Mouse (Mus musculus): ENCODE measurements at regions not wholly inside any gene's neighbourhood (a gene's known extent, or its start where the extent isn't known, plus 50 kb on each side); places are given as distances from the start of the nearest gene placed in this dataset.
A peak's percentile ranks its signal among the peaks of the same experiment; 100 is the strongest.
"Not testable (repeated sequence)": the region's sequence is repeated elsewhere in the genome, so short reads cannot be mapped to it uniquely, and the experiment has no call there.

GRCm38 (mm10) chr15:96031085-96031780, 240.6 kb downstream of the Ano6 start:
- no peak for DNase-seq (ENCODE audit: extremely low read depth, low read depth)

GRCm38 (mm10) chr15:96035273-96035672, 244.6 kb downstream of the Ano6 start:
- no peak for DNase-seq (ENCODE audit: extremely low read depth, low read depth)

- no peak for DNase-seq (ENCODE audit: extremely low read depth, low read depth)
Observed at GRCm38 (mm10) chr15:96045561-96045960, 241.8 kb upstream of the Arid2 start.

DNA sequence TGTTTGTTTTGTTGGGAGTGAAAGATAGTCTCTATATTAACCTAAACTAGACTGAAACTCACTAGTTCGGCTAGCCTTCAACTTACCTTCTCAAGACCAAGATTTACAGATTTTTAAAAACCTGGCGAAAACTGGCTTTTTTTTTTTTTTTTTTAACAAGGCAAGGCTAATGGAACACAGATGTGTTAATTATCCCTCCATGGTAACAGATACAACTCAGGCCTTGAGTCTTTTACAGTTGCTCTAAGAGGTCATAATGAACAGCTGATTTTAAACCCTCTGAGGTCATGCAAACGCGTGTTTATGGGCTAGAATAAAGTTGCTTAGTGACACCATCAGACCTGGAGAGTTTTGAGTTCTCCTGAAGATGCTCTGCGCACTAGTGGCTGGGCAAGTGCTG, 240.7 kb upstream of the Arid2 start:
- no peak for DNase-seq (ENCODE audit: extremely low read depth, low read depth)

DNA sequence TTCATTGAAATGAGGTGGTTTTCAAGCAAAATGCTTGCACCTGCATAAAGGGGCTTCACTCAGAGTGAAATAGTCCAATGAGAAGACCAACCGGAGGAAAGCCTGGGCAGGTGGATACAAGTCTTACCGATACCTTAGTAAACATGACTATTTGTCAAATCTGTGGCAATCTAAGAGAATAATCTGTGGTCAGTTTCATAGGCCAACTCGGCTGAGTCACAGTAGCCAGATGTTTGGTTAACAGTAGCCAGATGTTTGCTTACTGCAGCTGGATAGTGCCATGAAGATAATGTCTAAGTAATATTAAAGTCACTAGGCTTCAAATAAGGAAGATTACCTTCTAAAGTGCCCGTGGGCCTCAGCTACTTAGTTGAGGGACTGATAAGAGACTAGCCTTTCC, 236.9 kb upstream of the Arid2 start:
- no peak for DNase-seq (ENCODE audit: extremely low read depth, low read depth)

GRCm38 (mm10) chr15:96052586-96052985, 234.7 kb upstream of the Arid2 start:
- no peak for DNase-seq (ENCODE audit: extremely low read depth, low read depth)

- no peak for DNase-seq (ENCODE audit: extremely low read depth, low read depth)
Observed at GRCm38 (mm10) chr15:96055361-96055760, 232.0 kb upstream of the Arid2 start.

DNA sequence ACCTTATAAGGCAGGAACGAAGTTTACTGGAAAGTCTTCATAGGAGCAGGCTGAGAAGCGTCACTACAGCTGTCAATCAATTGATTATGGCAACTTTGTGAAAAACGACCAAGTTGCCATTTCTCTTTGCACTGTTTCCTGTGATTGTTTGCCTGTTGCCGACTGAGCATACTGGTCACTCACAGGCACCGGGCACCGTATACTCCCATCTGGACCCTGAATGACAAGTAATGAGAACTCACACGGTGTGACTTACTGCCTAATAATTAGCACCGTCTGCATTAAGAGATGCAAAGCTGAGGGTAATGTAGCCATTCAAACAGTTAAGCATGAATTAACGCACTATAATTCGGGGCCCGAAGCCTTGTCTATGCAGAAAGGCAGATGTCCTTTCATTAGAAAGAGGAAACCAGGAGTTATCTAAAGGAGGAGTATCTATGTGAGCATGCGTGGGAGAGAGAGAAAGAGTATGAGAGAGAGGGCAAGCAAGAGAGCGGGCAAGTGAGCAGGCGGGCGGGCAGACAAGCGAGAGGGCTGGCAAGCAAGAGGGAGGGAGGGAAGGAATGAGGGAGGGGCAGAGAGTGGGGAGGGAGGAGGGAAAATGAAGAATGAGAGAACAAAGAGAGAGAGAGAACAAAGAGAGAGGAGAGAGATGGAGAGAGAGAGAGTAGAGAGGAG, 231.4 kb upstream of the Arid2 start:
- DNase-seq (ENCODE audit: extremely low read depth, low read depth): no peak

DNA sequence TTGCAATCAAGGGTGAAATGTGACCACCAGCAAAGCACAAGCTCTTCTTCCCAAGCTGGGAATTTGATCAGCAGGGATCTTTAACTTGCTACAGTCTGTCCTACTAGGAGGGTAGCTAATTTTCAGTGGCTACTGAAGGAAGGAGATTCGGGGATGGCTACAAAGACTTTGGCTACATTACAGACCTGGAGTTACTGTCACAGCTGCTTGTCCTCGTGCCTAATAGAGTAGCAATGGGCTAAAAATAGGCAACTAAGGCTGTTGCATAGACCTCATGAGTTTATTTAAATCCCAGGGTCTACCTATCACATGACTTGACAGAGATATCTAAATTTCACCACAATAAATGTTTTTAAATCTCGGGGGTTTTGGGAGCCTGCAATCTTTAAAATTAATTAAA, 227.7 kb upstream of the Arid2 start:
- DNase-seq (ENCODE audit: extremely low read depth, low read depth): no peak

- no peak for DNase-seq (ENCODE audit: extremely low read depth, low read depth)
Observed at GRCm38 (mm10) chr15:96064499-96065217, 222.7 kb upstream of the Arid2 start.

- DNase-seq (ENCODE audit: extremely low read depth, low read depth): no peak
Observed at GRCm38 (mm10) chr15:96075615-96076014, 211.7 kb upstream of the Arid2 start.

DNA sequence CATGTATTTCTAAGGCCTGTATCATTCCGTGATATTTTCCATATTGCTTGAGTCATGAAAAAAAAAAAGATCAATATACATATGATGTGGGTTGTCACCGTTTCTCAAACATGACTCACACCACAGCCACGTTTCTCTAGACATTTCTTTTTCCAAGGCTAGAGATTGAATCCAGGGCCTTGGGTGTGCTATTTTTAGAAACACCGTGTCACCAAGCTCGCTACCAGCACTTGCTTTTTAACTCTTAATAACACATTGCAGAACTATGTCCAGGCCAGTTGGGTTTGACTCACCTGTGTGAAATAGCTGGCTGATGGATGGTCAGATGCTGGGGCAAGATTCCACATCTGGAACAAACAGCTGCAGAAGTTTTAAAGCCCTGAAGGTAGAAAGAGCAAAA, 209.6 kb upstream of the Arid2 start:
- no peak for DNase-seq (ENCODE audit: extremely low read depth, low read depth)

DNA sequence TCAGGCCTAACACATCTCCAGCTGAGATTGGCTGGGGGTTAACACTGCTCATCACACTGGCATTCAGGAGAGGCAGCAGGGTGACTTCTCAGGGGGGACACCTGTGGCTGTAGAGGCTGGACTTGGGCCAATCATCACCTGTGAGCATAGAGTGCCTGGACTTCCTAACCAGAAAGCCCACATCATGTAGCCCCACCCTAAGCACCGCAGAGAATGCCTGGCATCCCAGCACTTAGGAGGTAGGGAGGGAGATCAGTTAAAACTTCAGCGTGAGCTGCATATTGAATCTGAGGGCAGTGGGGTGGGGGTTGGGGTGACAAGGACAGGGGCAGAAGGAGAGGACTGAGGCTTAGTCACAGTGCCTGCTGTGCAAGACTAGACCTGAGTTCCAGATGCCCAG, 208.7 kb upstream of the Arid2 start:
- DNase-seq (ENCODE audit: extremely low read depth, low read depth): no peak

DNA sequence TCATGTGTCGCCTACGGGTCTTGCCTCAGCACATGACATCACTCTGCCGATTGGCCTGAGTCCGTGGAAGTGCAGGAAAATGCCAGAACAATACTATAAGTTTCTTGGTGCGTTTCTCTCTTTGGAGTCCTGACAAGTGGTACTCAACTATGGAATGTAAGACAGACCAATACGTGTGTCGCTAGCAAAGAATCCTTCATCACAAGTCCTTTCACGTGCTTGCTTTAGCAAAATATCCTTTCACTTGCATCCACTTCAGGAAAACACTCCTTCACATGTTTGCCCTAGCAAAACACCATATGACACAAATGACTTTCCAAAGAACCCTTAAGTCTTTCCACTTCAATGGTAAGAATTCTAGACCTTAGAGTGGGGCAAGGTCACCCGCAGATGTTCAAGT, 197.6 kb upstream of the Arid2 start:
- no peak for DNase-seq (ENCODE audit: extremely low read depth, low read depth)

GRCm38 (mm10) chr15:96096438-96096837, 190.9 kb upstream of the Arid2 start:
- peak; percentile 32 for DNase-seq (ENCODE audit: extremely low read depth, low read depth)

- no peak for DNase-seq (ENCODE audit: extremely low read depth, low read depth)
Observed at GRCm38 (mm10) chr15:96098821-96099220, 188.5 kb upstream of the Arid2 start.

GRCm38 (mm10) chr15:96099844-96100640, 187.3 kb upstream of the Arid2 start:
- not testable (repeated sequence) for DNase-seq (ENCODE audit: extremely low read depth, low read depth)

DNA sequence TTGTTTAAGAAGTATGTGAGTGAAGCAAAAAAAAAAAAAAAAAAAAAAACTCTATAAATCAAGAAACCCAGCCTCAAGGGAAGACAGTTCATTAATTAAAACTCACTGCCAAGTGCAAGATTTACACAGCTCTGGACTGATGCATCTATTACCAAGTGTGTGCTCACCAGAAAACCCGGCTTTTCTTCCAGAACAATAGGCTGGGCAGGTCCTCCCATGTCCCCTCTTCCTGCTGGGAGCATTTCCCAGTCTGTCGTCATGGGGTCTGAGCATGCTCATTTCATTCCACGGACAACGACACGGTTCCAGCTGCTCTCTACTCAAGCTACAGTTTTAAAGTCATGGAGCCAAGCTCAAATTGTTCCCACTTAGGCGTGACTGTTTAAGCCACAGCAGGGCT, 183.6 kb upstream of the Arid2 start:
- DNase-seq (ENCODE audit: extremely low read depth, low read depth): no peak

GRCm38 (mm10) chr15:96107503-96107902, 179.8 kb upstream of the Arid2 start:
- no peak for DNase-seq (ENCODE audit: extremely low read depth, low read depth)

GRCm38 (mm10) chr15:96113091-96113490, 174.2 kb upstream of the Arid2 start:
- DNase-seq (ENCODE audit: extremely low read depth, low read depth): no peak

GRCm38 (mm10) chr15:96114616-96115015, 172.7 kb upstream of the Arid2 start:
- DNase-seq (ENCODE audit: extremely low read depth, low read depth): no peak

DNA sequence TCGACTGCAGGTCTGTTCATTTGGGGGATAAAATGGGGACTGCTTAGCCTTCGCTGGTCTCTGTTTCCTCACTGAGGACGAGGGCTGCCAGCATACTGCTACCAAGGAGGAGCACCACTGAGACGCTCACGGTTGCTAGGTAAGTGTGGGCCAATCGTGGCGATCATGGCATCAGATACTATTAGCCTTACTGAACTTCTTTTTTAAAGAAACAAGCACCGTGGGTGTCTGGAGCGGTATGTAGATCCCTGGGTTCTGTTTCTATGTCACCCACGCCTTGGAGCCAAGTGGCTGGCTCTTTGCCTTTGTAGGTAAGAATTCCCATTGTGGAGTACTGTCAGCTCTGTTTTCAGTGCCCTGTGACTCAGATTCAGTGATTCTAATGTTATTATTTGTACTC, 172.1 kb upstream of the Arid2 start:
- no peak for DNase-seq (ENCODE audit: extremely low read depth, low read depth)
